Mouse (Mus musculus) common myeloid progenitor, adult 5-6 weeks (primary cell): ENCODE measurements at regions not wholly inside any gene's neighbourhood (a gene's known extent, or its start where the extent isn't known, plus 50 kb on each side); places are given as distances from the start of the nearest gene placed in this dataset.
A peak's percentile ranks its signal among the peaks of the same experiment; 100 is the strongest.
"Not testable (repeated sequence)": the region's sequence is repeated elsewhere in the genome, so short reads cannot be mapped to it uniquely, and the experiment has no call there.

Experiments
- ATAC-seq: replicated peaks from 2 replicates; pipeline ENCODE4 v1.8.0; 2016; ENCODE audit warnings: low read depth, mild to moderate bottlenecking, moderate TSS enrichment, inconsistent platforms; ENCODE audit not compliant: poor library complexity, severe bottlenecking

DNA sequence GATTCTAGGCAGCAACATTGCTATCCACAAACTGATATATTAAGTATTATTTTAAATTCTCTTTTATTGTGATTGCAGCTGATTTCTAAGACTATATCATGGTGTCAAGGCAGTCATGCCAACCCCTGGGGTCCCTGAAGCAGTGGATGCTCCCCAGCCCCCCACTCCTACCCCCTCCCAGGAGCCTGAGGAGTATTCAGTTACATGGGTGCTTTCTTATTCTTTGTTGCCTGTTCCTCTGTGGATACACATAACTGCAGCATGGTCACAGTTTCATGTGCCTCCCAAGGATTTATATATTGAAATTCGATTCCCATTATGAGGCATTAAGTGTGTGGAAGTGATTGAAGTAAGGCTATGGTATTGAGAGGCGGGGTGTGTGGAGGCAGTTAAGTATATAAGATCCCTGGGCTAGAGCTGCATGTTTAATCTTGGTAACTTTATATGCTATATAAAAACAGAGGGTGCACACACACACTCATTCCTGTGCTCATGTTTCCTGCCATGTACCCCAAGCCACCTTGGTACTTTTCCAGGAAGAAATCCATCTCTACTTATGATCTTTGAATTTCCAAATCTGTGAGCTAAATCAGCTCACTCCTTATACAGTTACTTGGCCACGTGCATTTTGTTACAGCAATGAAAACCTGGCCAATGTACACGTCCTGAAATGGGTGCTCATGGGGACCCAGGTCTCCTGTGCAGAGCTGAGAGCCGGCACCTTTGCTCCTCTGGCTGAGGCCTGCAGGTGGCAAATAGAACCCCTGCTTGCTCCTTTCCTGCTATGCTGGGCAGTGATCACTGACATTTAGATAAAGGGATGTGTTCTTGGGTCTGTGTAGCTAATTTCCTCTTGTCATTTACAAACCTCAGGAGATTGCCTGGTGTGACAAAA is 259.0 kb downstream of the Nek10 start:
- ATAC-seq = no peak

DNA sequence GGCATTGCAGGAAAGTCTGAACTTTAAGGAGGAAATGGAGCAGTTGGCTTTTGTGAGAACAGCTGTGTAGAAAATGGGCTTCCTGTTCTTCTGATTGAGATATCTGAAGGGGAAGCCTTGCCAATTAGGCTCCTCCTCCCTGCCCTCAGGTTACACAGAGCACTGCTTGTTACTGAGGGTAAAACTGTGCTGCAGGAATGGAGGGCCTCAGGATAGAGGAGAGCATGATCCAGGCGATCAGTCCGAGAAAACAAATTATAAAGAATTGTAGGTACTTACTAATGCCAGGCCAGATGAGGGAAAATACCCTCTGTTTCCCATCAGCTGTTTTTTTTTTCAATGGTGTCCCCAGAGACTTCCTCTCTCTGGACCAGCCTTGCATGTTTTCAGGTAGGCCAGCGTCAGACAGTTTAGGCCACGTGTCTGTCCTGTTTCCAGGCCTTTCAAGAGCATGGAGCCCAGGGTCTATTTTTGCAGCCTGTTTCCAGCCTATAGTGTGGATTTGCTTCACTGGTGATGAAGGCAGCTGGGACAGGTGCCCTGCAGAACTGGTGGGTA is 259.7 kb downstream of the Nek10 start:
- ATAC-seq = peak; percentile 91

DNA sequence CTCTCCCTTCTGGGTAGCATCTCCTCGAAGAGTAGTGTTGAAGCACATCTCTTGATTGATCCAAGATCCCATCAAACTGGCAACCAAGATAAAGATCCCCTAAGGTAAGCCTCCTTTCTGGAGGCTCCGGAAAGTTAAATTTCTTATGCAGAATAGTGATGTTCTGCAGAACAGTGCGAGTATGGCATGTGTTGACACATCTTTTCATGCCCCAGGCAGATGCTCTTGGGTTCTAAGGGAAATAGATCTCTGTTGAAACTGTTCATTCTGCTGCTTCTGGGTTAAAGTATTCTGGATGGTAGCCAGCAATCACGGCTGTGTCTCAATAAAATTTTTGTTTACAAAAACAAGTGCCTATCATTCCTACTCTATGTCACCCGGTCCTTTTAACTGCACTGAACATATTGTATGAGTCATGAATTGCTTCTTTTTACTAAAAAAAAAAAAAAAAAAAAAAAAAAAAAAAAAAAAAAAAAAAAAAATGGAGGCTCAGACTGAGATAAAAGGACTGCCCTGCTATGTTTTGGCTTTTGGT is 261.8 kb downstream of the Nek10 start:
- no peak for ATAC-seq

DNA sequence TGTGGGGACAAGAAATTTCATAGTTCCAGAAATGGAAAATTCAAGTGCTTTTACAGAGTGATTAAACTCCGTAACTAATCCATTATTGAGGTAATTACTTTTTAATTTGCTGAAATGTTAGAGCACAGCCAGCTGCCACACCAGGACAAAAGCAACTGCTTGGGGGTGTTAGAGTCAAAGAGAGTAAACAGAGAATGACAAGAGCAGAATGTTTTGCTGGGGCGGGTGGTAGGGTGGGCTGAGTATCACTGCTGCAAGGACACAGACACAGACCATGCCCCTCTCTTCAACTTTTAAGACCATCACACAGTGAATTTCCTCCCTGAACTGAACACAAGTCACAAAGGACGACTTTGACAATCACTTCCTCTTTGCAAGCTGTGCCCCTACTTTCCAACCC is 272.7 kb downstream of the Nek10 start:
- peak; percentile 50; the same call in 1 of the 2 replicates for ATAC-seq

DNA sequence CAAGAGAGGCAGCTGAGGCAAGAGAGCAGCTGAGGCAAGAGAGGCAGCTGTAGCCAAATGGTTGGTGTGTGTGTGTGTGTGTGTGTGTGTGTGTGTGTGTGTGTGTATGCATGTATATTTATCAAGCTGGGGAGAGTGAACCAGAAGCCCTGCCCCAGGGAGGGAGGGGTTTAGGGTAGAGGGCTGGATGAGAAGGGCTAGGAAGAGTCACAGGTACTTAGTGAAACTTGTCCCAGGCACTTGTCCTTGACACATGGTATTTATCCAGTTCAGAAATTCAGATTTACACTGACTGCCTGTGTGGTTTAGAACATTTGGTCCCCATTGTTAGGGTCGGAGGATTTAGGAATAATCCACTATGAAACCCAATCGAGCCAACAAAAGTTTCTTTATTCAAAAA is 279.7 kb downstream of the Nek10 start:
- ATAC-seq = no peak

DNA sequence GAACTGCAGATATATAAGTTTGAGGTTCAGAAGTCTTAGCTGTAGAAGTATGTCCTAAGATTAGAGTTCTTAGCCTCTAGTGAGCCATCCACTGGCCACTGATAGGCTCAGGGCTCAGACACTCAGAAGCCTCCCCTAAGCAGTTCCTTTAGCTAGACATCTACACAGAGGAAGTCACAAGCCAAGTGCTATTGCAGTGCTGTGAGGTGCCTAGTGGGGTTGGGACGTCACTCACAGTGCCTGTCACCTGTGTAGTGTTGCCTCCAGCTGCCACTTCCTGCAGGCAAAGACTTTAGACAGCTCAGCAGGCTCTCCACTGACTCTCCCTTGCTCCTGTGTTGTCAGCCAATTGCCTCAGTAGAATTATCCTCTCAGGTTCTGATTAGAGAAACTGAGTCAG is 280.6 kb downstream of the Nek10 start:
- no peak for ATAC-seq

DNA sequence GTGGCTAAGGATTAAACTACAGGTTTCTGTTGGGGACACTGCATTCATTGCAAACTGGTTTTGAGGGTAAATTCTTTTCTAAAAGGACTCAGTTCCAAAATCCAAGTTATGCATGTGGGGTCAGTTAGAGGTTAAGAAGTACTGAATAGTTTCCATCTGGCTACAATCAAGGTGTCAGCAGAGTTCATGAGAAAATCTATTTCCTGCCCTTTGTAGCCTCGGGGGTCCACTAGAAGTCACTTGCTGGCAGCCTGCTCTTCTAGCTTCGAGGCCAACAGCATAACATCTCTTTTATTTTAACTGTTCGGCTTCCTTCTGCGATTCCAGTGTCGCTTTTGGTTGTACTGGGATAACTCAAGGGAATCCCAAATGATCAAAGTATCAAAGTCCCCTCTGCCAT is 283.8 kb downstream of the Nek10 start:
- ATAC-seq = no peak

DNA sequence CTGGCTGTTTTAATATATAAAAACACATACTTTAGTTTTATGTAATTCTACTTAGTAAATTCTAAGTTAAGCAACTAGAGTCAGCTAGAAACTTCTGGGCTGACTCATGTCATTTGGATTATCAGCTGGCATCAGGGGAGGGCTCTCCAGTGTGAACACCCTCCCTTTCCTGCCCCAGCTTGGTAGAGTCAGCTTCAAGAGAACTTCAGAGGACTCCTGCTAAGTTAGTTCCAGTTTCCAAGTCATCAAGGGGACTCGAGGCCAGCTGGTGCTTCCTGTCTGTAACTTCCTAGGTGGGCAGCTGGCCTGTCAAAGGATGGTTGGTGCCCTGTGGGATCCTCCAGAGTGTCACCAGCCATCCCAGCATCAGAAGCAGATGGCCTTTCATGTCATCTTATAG is 293.6 kb downstream of the Nek10 start:
- peak; percentile 78 for ATAC-seq

DNA sequence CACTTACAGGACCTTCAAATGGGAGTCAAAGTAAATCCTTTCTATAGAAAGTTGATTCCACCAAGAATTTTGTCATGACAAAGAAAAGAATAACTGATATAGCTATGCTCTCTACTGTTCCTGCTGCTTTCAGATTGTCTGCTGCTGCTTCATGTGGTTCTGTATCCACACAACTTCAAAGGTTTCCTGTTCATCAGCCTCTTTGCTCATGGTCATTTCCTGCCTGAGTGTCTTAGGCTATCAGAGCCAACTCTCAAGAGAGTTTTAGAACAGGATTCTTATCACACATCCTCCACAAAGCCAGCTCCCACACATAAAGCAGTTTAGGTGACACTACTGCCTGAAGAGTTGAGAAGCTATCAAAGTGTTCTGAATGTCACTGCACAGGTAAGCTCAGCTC is 296.7 kb downstream of the Nek10 start:
- ATAC-seq = no peak

DNA sequence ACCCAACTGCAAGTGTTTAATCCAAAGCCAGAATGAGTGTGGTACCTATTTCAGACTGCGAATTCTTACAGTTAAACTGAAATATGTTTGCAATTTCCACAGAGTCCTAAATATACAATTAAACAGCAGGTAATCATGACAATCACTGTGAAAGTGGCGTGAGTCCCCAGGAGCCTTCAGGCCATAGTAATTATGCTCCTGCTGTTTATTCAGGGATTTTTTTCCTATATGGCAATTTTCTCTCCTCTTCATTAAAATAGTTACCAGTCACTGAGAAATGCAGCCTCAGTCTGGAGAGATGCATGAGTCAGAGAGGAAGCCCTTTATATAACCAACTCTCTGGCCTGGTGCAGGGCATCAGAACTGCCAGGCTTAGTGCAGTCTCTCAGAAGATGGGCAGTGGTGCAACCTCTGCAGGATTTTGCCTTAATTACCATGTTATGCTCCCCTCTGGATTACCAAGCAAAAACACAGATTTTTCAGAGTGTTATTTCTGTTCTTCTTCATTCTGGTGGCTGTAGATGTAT is 304.6 kb downstream of the Nek10 start:
- ATAC-seq = no peak

DNA sequence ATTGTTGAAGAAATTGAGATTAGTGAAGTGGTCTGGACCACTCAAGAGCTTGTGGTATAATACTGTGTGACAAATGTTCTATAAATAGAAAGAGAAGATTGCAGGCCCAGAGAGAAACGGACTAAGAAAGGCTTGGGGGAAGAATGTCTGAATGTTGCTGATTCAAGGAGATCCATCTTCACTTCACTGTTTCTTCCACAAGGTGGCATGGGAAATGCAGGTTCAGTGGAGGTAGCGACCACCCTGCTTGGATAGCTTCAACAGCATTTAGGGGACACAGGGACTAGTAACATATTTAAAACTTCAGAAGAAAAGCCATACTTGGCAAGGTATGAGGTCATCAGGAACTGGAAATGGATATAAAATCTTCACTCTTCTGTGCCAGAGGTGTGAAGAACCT is 316.5 kb downstream of the Nek10 start:
- ATAC-seq = no peak

DNA sequence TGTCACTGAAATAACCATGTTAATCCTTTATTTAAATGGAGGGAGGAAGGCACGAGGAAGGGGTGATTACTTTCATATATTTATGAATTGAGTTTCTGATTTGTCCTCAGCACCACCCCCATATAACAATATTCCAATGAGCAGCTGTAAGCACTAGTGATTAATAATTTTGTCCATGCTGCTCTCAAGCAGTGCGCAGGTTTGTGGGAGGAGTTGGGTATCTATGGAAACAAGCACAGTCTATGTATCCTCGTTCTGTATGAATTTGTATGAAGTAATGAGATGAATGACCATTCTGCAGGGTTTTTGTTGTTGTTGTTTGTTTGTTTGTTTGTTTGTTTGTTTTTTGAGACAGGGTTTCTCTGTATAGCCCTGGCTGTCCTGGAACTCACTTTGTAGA is 310.6 kb downstream of the Lrrc3b start:
- ATAC-seq = no peak

DNA sequence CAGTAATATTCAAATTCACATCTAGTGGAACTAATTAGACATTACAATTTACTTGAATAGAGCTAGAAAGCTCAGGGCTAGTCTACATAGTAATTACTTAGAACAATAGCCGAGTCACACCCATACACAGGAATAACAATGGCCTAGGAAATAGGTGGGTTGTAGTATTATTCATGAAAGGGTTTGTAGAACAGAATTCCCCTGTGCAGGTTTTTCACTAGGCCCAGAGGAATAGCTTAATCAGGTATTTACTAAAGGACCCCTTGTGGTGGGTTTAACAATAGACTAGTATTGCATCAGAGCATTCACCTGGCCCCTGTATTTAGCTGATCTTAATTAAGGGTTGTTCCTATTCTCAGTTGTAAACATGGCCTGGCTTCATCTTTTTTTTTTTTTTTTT is 297.9 kb downstream of the Lrrc3b start:
- not testable (repeated sequence) for ATAC-seq

DNA sequence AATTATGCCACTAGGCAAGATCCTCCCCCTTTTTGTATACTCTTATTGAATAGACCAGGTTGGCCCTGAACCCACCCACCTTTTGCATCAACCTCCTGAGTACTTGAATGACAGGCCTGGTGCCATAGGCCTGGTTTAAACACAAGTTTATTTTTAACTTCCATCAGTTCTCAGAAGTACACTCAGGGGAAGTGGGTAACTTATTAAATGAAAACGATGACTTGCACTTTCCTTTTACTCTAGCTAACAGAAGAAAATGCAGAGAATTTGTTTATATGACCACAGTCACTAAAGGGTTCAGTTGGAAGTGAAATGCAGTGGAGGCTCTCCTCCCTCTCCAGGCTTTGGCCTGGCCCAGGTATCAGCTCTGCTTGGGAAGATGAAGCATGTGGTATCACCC is 295.9 kb downstream of the Lrrc3b start:
- peak; percentile 89 for ATAC-seq

DNA sequence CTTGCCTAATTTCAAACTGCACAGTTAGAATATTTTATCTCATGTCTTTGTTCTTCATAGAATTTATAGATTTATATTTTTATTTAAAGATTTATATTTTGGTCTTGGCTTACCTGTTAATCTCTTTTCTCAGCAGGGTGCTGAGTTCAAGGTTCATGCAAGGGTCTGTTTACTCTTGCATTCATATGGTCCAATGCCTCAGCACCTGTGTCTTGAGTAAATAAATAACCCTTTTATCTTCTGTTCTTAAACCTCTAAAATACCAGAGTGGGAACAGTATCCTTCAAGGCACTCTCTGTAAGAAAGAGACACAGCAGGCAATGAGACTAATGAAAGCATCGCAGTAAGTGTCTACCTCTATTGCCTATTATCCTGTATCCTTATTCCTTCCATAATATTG is 290.3 kb downstream of the Lrrc3b start:
- no peak for ATAC-seq
